Mouse (Mus musculus): Measurements from ENCODE around the gene Nit1. TPM values are rescaled to one million over a fixed set of nuclear protein-coding genes. Genes with fewer than 3 reads are reported as not detected.
"Not testable (repeated sequence)": the region's sequence is repeated elsewhere in the genome, so short reads cannot be mapped to it uniquely, and the experiment has no call there.

Gene Nit1
- polyA plus RNA-seq, 1 experiment from 2014 or later, result 49.7 TPM

- Histone ChIP-seq H3K36me3 (peaks cover 26% of the 10 kb centered on the region), H3K27me3 (no peaks in the 10 kb centered on the region), H3K4me3 (peak overlapping the region; percentile 91), H3K4me1 (peaks cover 30% of the 10 kb centered on the region), H3K9me3 (peaks cover 6% of the 10 kb centered on the region; the same call in 1 of the 2 replicates), H3K27ac (replicated peaks) (no peak overlapping the region), H3K9ac (replicated peaks) (peak overlapping the region; percentile 80), H3K4me2 (replicated peaks) (peak overlapping the region; percentile 82)
- ATAC-seq (ENCODE audit: low FRiP score, low read depth), result no peak
- 2% methylated on average over 14 of the region's 14 CpGs for WGBS
These were observed 627 bp upstream of the Nit1 start for GRCm38 (mm10) chr1:171346095-171346450.

GRCm38 (mm10) chr1:171344715-171345114, 731 bp downstream of the Nit1 start:
- Histone ChIP-seq H3K27ac (replicated peaks) (no peak overlapping the region), H3K4me1 (peaks cover 30% of the 10 kb centered on the region), H3K4me2 (replicated peaks) (peak overlapping the region; percentile 82), H3K27me3 (no peaks in the 10 kb centered on the region), H3K36me3 (peaks cover 39% of the 10 kb centered on the region), H3K4me3 (peak overlapping the region; percentile 91), H3K9me3 (peaks cover 6% of the 10 kb centered on the region; the same call in 1 of the 2 replicates), H3K9ac (replicated peaks) (peak overlapping the region; percentile 80; the same call in 1 of the 2 replicates)
- 77% methylated on average over 9 of the region's 9 CpGs for WGBS
- ATAC-seq (ENCODE audit: low FRiP score, low read depth), result no peak

GRCm38 (mm10) chr1:171343922-171344677, 1.3 kb downstream of the Nit1 start:
- Histone ChIP-seq H3K4me3 (no peak overlapping the region), H3K9me3 (peaks cover 6% of the 10 kb centered on the region; the same call in 1 of the 2 replicates), H3K9ac (replicated peaks) (no peak overlapping the region), H3K27ac (replicated peaks) (no peak overlapping the region), H3K4me1 (peaks cover 30% of the 10 kb centered on the region), H3K4me2 (replicated peaks) (peak overlapping the region; percentile 82), H3K27me3 (no peaks in the 10 kb centered on the region), H3K36me3 (peaks cover 45% of the 10 kb centered on the region)
- WGBS, result 85% methylated on average over 8 of the region's 9 CpGs
- no peak for ATAC-seq (ENCODE audit: low FRiP score, low read depth)

GRCm38 (mm10) chr1:171342262-171343207, 2.9 kb downstream of the Nit1 start:
- 95% methylated on average over 16 of the region's 16 CpGs for WGBS
- H3K27ac ChIP-seq (replicated peaks), result no peak overlapping the region
- H3K4me2 ChIP-seq (replicated peaks), result no peak overlapping the region
- no peak for ATAC-seq (ENCODE audit: low FRiP score, low read depth)
- H3K4me1 ChIP-seq, result peaks cover 30% of the 10 kb centered on the region
- no peaks in the 10 kb centered on the region for H3K27me3 ChIP-seq
- H3K4me3 ChIP-seq, result no peak overlapping the region
- H3K9ac ChIP-seq (replicated peaks), result no peak overlapping the region
- peaks cover 60% of the 10 kb centered on the region for H3K36me3 ChIP-seq
- H3K9me3 ChIP-seq, result peaks cover 6% of the 10 kb centered on the region; the same call in 1 of the 2 replicates

GRCm38 (mm10) chr1:171330216-171330560, 15.3 kb downstream of the Nit1 start:
- Histone ChIP-seq H3K4me2 (replicated peaks) (peak overlapping the region; percentile 78), H3K9me3 (no peaks in the 10 kb centered on the region), H3K9ac (replicated peaks) (peak overlapping the region; percentile 85), H3K27ac (replicated peaks) (peak overlapping the region; percentile 98), H3K4me3 (peak overlapping the region; percentile 88), H3K4me1 (peaks cover 38% of the 10 kb centered on the region), H3K36me3 (peaks cover 8% of the 10 kb centered on the region; the same call in 1 of the 2 replicates), H3K27me3 (no peaks in the 10 kb centered on the region)
- WGBS, result 2% methylated on average over 4 of the region's 4 CpGs
- no peak; the same call in 1 of the 2 replicates for ATAC-seq (ENCODE audit: low FRiP score, low read depth)

GRCm38 (mm10) chr1:171329433-171330215, 15.8 kb downstream of the Nit1 start:
- peak overlapping the region; percentile 98 for H3K27ac ChIP-seq (replicated peaks)
- peak overlapping the region; percentile 85 for H3K9ac ChIP-seq (replicated peaks)
- WGBS, result 1% methylated on average over 54 of the region's 61 CpGs
- no peaks in the 10 kb centered on the region for H3K27me3 ChIP-seq
- H3K36me3 ChIP-seq, result peaks cover 5% of the 10 kb centered on the region; the same call in 1 of the 2 replicates
- peak; percentile 90 for ATAC-seq (ENCODE audit: low FRiP score, low read depth)
- no peaks in the 10 kb centered on the region for H3K9me3 ChIP-seq
- H3K4me2 ChIP-seq (replicated peaks), result peak overlapping the region; percentile 78
- H3K4me1 ChIP-seq, result peaks cover 38% of the 10 kb centered on the region
- H3K4me3 ChIP-seq, result peak overlapping the region; percentile 88

- Histone ChIP-seq H3K9me3 (no peaks in the 10 kb centered on the region), H3K27ac (replicated peaks) (peak within 1 kb of the TSS; percentile 98), H3K4me3 (peak within 1 kb of the TSS; percentile 88), H3K36me3 (0 out of 2 replicates have a peak, but pooled peaks cover 3% of the 10 kb centered on the region), H3K4me1 (peaks cover 38% of the 10 kb centered on the region), H3K9ac (replicated peaks) (peak within 1 kb of the TSS; percentile 85), H3K4me2 (replicated peaks) (peak within 1 kb of the TSS; percentile 78), H3K27me3 (no peaks in the 10 kb centered on the region)
- ATAC-seq (ENCODE audit: low FRiP score, low read depth), result peak; percentile 95
- WGBS, result under 1% methylated on average over 46 of the region's 48 CpGs
These were observed 16.5 kb downstream of the Nit1 start, which contains the start of gene Dedd for GRCm38 (mm10) chr1:171328839-171329432. Dedd (plus strand) TSS chr1:171329145.

GRCm38 (mm10) chr1:171328244-171328643, 17.2 kb downstream of the Nit1 start:
- no peaks in the 10 kb centered on the region for H3K9me3 ChIP-seq
- peak overlapping the region; percentile 88 for H3K4me3 ChIP-seq
- ATAC-seq (ENCODE audit: low FRiP score, low read depth), result no peak
- H3K4me2 ChIP-seq (replicated peaks), result peak overlapping the region; percentile 78
- WGBS, result 43% methylated on average over 9 of the region's 9 CpGs
- peak overlapping the region; percentile 85 for H3K9ac ChIP-seq (replicated peaks)
- peak overlapping the region; percentile 98 for H3K27ac ChIP-seq (replicated peaks)
- no peaks in the 10 kb centered on the region for H3K27me3 ChIP-seq
- H3K4me1 ChIP-seq, result peaks cover 34% of the 10 kb centered on the region
- 0 out of 2 replicates have a peak, but pooled peaks cover 3% of the 10 kb centered on the region for H3K36me3 ChIP-seq

GRCm38 (mm10) chr1:171326588-171326987, 18.9 kb downstream of the Nit1 start:
- not testable (repeated sequence) for H3K9me3 ChIP-seq; H3K4me3 ChIP-seq; H3K4me2 ChIP-seq (replicated peaks); H3K27me3 ChIP-seq; H3K27ac ChIP-seq (replicated peaks); ATAC-seq (ENCODE audit: low FRiP score, low read depth); H3K36me3 ChIP-seq; H3K9ac ChIP-seq (replicated peaks)
- 90% methylated on average over 4 of the region's 4 CpGs for WGBS
- H3K4me1 ChIP-seq, result peaks cover 28% of the 10 kb centered on the region

GRCm38 (mm10) chr1:171325571-171325970, 19.9 kb downstream of the Nit1 start:
- no peaks in the 10 kb centered on the region for H3K9me3 ChIP-seq
- no peak overlapping the region for H3K9ac ChIP-seq (replicated peaks)
- ATAC-seq (ENCODE audit: low FRiP score, low read depth), result no peak
- H3K4me3 ChIP-seq, result no peak overlapping the region
- H3K27me3 ChIP-seq, result no peaks in the 10 kb centered on the region
- no peak overlapping the region for H3K27ac ChIP-seq (replicated peaks)
- H3K4me2 ChIP-seq (replicated peaks), result no peak overlapping the region
- WGBS, result 89% methylated on average over 2 of the region's 2 CpGs
- peaks cover 19% of the 10 kb centered on the region for H3K4me1 ChIP-seq
- no peaks in the 10 kb centered on the region for H3K36me3 ChIP-seq

GRCm38 (mm10) chr1:171322012-171322411, 23.4 kb downstream of the Nit1 start:
- Histone ChIP-seq H3K9ac (replicated peaks) (no peak overlapping the region), H3K36me3 (no peaks in the 10 kb centered on the region), H3K27me3 (no peaks in the 10 kb centered on the region), H3K4me1 (no peaks in the 10 kb centered on the region), H3K9me3 (no peaks in the 10 kb centered on the region), H3K4me3 (no peak overlapping the region), H3K4me2 (replicated peaks) (no peak overlapping the region), H3K27ac (replicated peaks) (no peak overlapping the region)
- no peak for ATAC-seq (ENCODE audit: low FRiP score, low read depth)
- 85% methylated on average over 1 of the region's 1 CpGs for WGBS
